In genomic region chr1:52529933-52530332, GRCm38 (mm10) we compare ENCODE assay signal across 26 mouse cellular contexts. TPM values are rescaled to one million over a fixed set of nuclear protein-coding genes. Genes with fewer than 3 reads are reported as not detected.
DNase-seq lines count a peak whose midpoint lies in the region; ATAC-seq and TF ChIP-seq lines count a peak whose summit lies in the region.
"Had no signal": no experiment of that assay in that cellular context is flagged by ENCODE, and none has a peak within 500 bp of the region (broad histone marks: within the 10 kb centered on the region; RNA-seq: fewer than 3 reads in every experiment).

No protein-coding gene starts in this region.

- no peak for TF ChIP-seq POLR2A in CH12.LX (IDR thresholded peaks at IDR 0.05; ENCODE audit: low read depth, low read length)
- no peak for TF ChIP-seq POLR2A in MEL (IDR thresholded peaks at IDR 0.05; ENCODE audit: control insufficient read depth in 1 of 2, insufficient read depth in 1 of 2, low read depth in 1 of 2, low read length in 2 of 2, poor library complexity in 1 of 2)
- TF ChIP-seq POLR2A in cerebellum, adult 2 months (IDR thresholded peaks at IDR 0.05; ENCODE audit: borderline replicate concordance, insufficient read depth, low read length) = no peak

- ATAC-seq in megakaryocyte-erythroid progenitor cell, adult 5-6 weeks (replicated peaks; ENCODE audit: low FRiP score, low TSS enrichment, poor library complexity, severe bottlenecking) = peak; percentile 55; the same call in 1 of the 2 replicates
- no peak for ATAC-seq in midbrain, embryonic 13.5 days
- ATAC-seq: CD4-positive, CD25-positive, alpha-beta regulatory T cell, adult 4 months; forebrain, embryonic 15.5 days; intestine, postnatal 0 days had no signal

- in situ Hi-C loops in CH12.LX (cut with MboI; ENCODE audit: low pct_ligation_motif_present, low pct_unique_long_range_greater_than_20kb, low sequenced_read_pairs) = no loop called here

- dilution Hi-C loops in CH12.LX (cut with MboI; ENCODE audit: extremely low pct_ligation_motif_present, extremely low pct_unique_long_range_greater_than_20kb, low sequenced_read_pairs) = no loop called here

- H3K27ac ChIP-seq in CH12.LX (ENCODE audit: insufficient read depth, low read depth) (no peak overlapping the region), MEL (ENCODE audit: control insufficient read depth, low read depth, low read length) (no peak overlapping the region)
- no peak overlapping the region for H3K27ac ChIP-seq in cerebellum, adult 2 months (ENCODE audit: insufficient read depth, low read length)
- no peak overlapping the region for H3K27ac ChIP-seq in midbrain, embryonic 13.5 days
- H3K27ac ChIP-seq: embryonic facial prominence, embryonic 10.5 days; embryonic facial prominence, embryonic 13.5 days; forebrain, embryonic 12.5 days; forebrain, embryonic 15.5 days; heart, adult 2 months; heart, embryonic 10.5 days; heart, embryonic 13.5 days; hindbrain, embryonic 14.5 days had no signal

- TF ChIP-seq RAD21 in CH12.LX (IDR thresholded peaks at IDR 0.05; ENCODE audit: low read depth, low read length) (no peak), MEL (IDR thresholded peaks at IDR 0.05; ENCODE audit: low read depth, low read length) (no peak)

- TF ChIP-seq CTCF in CH12.LX (conservative IDR thresholded peaks at IDR 0.05 in 1 of 2, IDR thresholded peaks at IDR 0.05 in 1 of 2; ENCODE audit: low read depth in 2 of 2, low read length in 2 of 2) (no peak), MEL (IDR thresholded peaks at IDR 0.05 in 2 of 3, conservative IDR thresholded peaks at IDR 0.05 in 1 of 3; ENCODE audit: control insufficient read depth in 1 of 3, insufficient read depth in 1 of 3, low read depth in 2 of 3, low read length in 3 of 3, poor library complexity in 1 of 3, severe bottlenecking in 1 of 3) (no peak)
- no peak for TF ChIP-seq CTCF in cerebellum, adult 2 months (IDR thresholded peaks at IDR 0.05; ENCODE audit: borderline replicate concordance, insufficient read depth, low read depth, low read length)

- no peaks in the 10 kb centered on the region for H3K4me1 ChIP-seq in CH12.LX (ENCODE audit: control insufficient read depth in 1 of 2, insufficient read depth in 2 of 2)
- H3K4me1 ChIP-seq in MEL (ENCODE audit: control insufficient read depth in 1 of 2, insufficient read depth in 2 of 2, low read length in 2 of 2) = no peaks in the 10 kb centered on the region; a peak in 1 of 4 replicates
- H3K4me1 ChIP-seq in cerebellum, adult 2 months (ENCODE audit: control insufficient read depth, insufficient read depth, low read length) = no peaks in the 10 kb centered on the region
- H3K4me1 ChIP-seq in midbrain, embryonic 13.5 days (replicated peaks) = no peaks in the 10 kb centered on the region
- H3K4me1 ChIP-seq: embryonic facial prominence, embryonic 10.5 days; embryonic facial prominence, embryonic 13.5 days; forebrain, embryonic 12.5 days; heart, embryonic 10.5 days had no signal

- H3K9ac ChIP-seq in CH12.LX (ENCODE audit: insufficient read depth, low read depth) (no peak overlapping the region), MEL (ENCODE audit: control insufficient read depth, low read depth, low read length, poor library complexity, severe bottlenecking) (no peak overlapping the region)
- no peak overlapping the region for H3K9ac ChIP-seq in midbrain, embryonic 13.5 days (replicated peaks)
- H3K9ac ChIP-seq: embryonic facial prominence, embryonic 13.5 days; forebrain, embryonic 12.5 days; forebrain, embryonic 15.5 days; heart, embryonic 13.5 days; hindbrain, embryonic 14.5 days had no signal

- no peak overlapping the region for H3K4me2 ChIP-seq in CH12.LX (ENCODE audit: insufficient read depth, low read depth, poor library complexity, severe bottlenecking)
- no peak overlapping the region for H3K4me2 ChIP-seq in midbrain, embryonic 13.5 days (replicated peaks)
- H3K4me2 ChIP-seq: embryonic facial prominence, embryonic 13.5 days; forebrain, embryonic 12.5 days; forebrain, embryonic 15.5 days; heart, embryonic 13.5 days; hindbrain, embryonic 14.5 days had no signal

- no peaks in the 10 kb centered on the region for H3K9me3 ChIP-seq in CH12.LX (replicated peaks; ENCODE audit: low read length)
- H3K9me3 ChIP-seq in MEL (replicated peaks; ENCODE audit: insufficient read depth, low read length) = no peaks in the 10 kb centered on the region
- H3K9me3 ChIP-seq in midbrain, embryonic 13.5 days = no peaks in the 10 kb centered on the region
- H3K9me3 ChIP-seq: embryonic facial prominence, embryonic 10.5 days; embryonic facial prominence, embryonic 13.5 days; forebrain, embryonic 12.5 days; forebrain, embryonic 15.5 days; heart, embryonic 10.5 days; heart, embryonic 13.5 days had no signal

- H3K79me2 ChIP-seq in CH12.LX (replicated peaks; ENCODE audit: control insufficient read depth, extremely low read depth, insufficient read depth, poor library complexity, severe bottlenecking) (no peaks in the 10 kb centered on the region), MEL (ENCODE audit: control insufficient read depth, insufficient read depth, low read length, poor library complexity) (no peaks in the 10 kb centered on the region)

- TF ChIP-seq EP300 in CH12.LX (IDR thresholded peaks at IDR 0.05; ENCODE audit: low read length) = no peak
- no peak for TF ChIP-seq EP300 in MEL (IDR thresholded peaks at IDR 0.05; ENCODE audit: low read depth in 1 of 2, low read length in 2 of 2)

- no peak overlapping the region for H3K4me3 ChIP-seq in CH12.LX (replicated peaks in 1 of 3; ENCODE audit: low read depth in 2 of 3, low read length in 2 of 3, poor library complexity in 1 of 3)
- H3K4me3 ChIP-seq in MEL (ENCODE audit: control insufficient read depth in 1 of 2, insufficient read depth in 1 of 2, low read depth in 2 of 2, low read length in 2 of 2) = no peak overlapping the region
- H3K4me3 ChIP-seq in cerebellum, adult 2 months (replicated peaks; ENCODE audit: insufficient read depth, low read depth, low read length) = no peak overlapping the region
- no peak overlapping the region for H3K4me3 ChIP-seq in midbrain, embryonic 13.5 days (replicated peaks)
- H3K4me3 ChIP-seq: embryonic facial prominence, embryonic 10.5 days; embryonic facial prominence, embryonic 13.5 days; erythroblast, embryonic 14.5 days; forebrain, embryonic 12.5 days; forebrain, embryonic 15.5 days; heart, adult 2 months; heart, embryonic 10.5 days; heart, embryonic 13.5 days had no signal

- H3K27me3 ChIP-seq in CH12.LX (replicated peaks) = no peaks in the 10 kb centered on the region
- H3K27me3 ChIP-seq in MEL (ENCODE audit: control insufficient read depth in 1 of 2, insufficient read depth in 2 of 2, low read length in 2 of 2) = peaks cover 0 to 5% of the 10 kb centered on the region in 2 experiments; a peak in 2 of 4 replicates
- H3K27me3 ChIP-seq in cerebellum, adult 2 months (ENCODE audit: control insufficient read depth, insufficient read depth, low read length) = no peaks in the 10 kb centered on the region
- H3K27me3 ChIP-seq in midbrain, embryonic 13.5 days = no peaks in the 10 kb centered on the region
- H3K27me3 ChIP-seq: embryonic facial prominence, embryonic 13.5 days; forebrain, embryonic 12.5 days; forebrain, embryonic 15.5 days; heart, embryonic 13.5 days had no signal

- DNase-seq in CH12.LX (ENCODE audit: extremely low read depth) (peak; percentile 12), MEL (ENCODE audit: low read depth, low spot score) (peak; percentile 16)
- DNase-seq in c-Kit-positive CD71-positive TER-119-positive erythroid progenitor cells, embryonic 14.5 days (ENCODE audit: low spot score) = peak; percentile 2
- no peak for DNase-seq in kidney, postnatal 14 days
- DNase-seq in cerebellum, adult 2 months = no peak
- DNase-seq: adrenal gland, adult 2 months; adrenal gland, postnatal 14 days; cerebellum, adult 11-12 months; cerebellum, adult 9-10 months; cerebellum, postnatal 14 days; gastrocnemius, postnatal 25 days; heart, adult 2 months; heart, postnatal 14 days; heart, postnatal 4 days had no signal

- H3K36me3 ChIP-seq in CH12.LX (replicated peaks in 1 of 2; ENCODE audit: control insufficient read depth in 1 of 2, insufficient read depth in 1 of 2, low read length in 1 of 2) (no peaks in the 10 kb centered on the region), MEL (ENCODE audit: control insufficient read depth in 1 of 2, insufficient read depth in 2 of 2, low read length in 2 of 2) (no peaks in the 10 kb centered on the region)
- H3K36me3 ChIP-seq in midbrain, embryonic 13.5 days = no peaks in the 10 kb centered on the region
- H3K36me3 ChIP-seq: embryonic facial prominence, embryonic 10.5 days; embryonic facial prominence, embryonic 13.5 days; forebrain, embryonic 12.5 days; forebrain, embryonic 15.5 days; heart, embryonic 10.5 days; heart, embryonic 13.5 days had no signal

TF ChIP-seq in CH12.LX, 34 proteins besides CTCF, POLR2A, EP300 and RAD21 (continues in another document):
- TF ChIP-seq ZKSCAN1 (IDR thresholded peaks at IDR 0.05; ENCODE audit: borderline replicate concordance, low read depth, low read length) (no peak), MAZ (IDR thresholded peaks at IDR 0.05; ENCODE audit: low read depth, low read length) (no peak), GABPA (IDR thresholded peaks at IDR 0.05; ENCODE audit: insufficient replicate concordance, low read depth, low read length) (no peak), E2F4 (IDR thresholded peaks at IDR 0.05; ENCODE audit: insufficient replicate concordance, low read depth, low read length) (no peak), PAX5 (IDR thresholded peaks at IDR 0.05; ENCODE audit: low read length) (no peak), IRF4 (IDR thresholded peaks at IDR 0.05; ENCODE audit: low read depth, low read length) (no peak)

TF ChIP-seq in MEL, 35 proteins besides CTCF, POLR2A, EP300 and RAD21 (continues in another document):
- TF ChIP-seq E2F4 (IDR thresholded peaks at IDR 0.05; ENCODE audit: borderline replicate concordance, low read depth, low read length) (no peak), SIN3A (IDR thresholded peaks at IDR 0.05; ENCODE audit: low read length) (no peak), MEF2A (IDR thresholded peaks at IDR 0.05; ENCODE audit: extremely low read depth, insufficient replicate concordance, low read depth, low read length, poor library complexity, severe bottlenecking) (no peak), USF2 (IDR thresholded peaks at IDR 0.05; ENCODE audit: borderline replicate concordance in 1 of 2, insufficient read depth in 1 of 2, low read depth in 1 of 2, low read length in 2 of 2) (no peak), MXI1 (IDR thresholded peaks at IDR 0.05; ENCODE audit: low read depth, low read length) (no peak)

RNA-seq across cellular contexts. Expression of gene Nab1, which starts 29.5 kb away (rescaled TPM):
- total RNA-seq in CH12.LX (2012; rRNA removed) (13.8 and 16.7 TPM in 2 replicates), CH12.LX (2014; rRNA removed) (18.7 and 20.1 TPM in 2 replicates), MEL (2012; rRNA removed) (26.7 and 29.8 TPM in 2 replicates)
- polyA plus RNA-seq in CH12.LX (2012; ENCODE audit: insufficient read length, low read depth) (18.9 and 19.0 TPM in 2 replicates), MEL (2012; ENCODE audit: insufficient read depth in 1 of 2, insufficient read length in 2 of 2, low read depth in 1 of 2, low replicate concordance in 2 of 2, missing spikeins in 1 of 2) (10 to 100 TPM in 1 of 2 experiments, not detected in 1; 40.3 TPM)
- total RNA-seq in megakaryocyte-erythroid progenitor cell, adult 5-6 weeks (2014; fragmentation: Nextera tagmentation) = 11.5 and 12.1 TPM in 2 replicates
- total RNA-seq in megakaryocyte-erythroid progenitor cell, adult 5-6 weeks (2017) = 22.5 and 29.8 TPM in 2 replicates
- polyA plus RNA-seq in cerebellum, adult 2 months (2012; rRNA removed) = 23.4 and 25.1 TPM in 2 replicates
- 3.9 and 4.5 TPM in 2 replicates for polyA plus RNA-seq in midbrain, embryonic 13.5 days (2015; fragmentation: Nextera tagmentation; extraction: Ambion mirVana)

Comparison
In these comparisons a context has a peak if more than half of its experiments do, and no peak if none do; other contexts are left out.
1. DNase-seq: peak in CH12.LX (single experiment), MEL (single experiment) and c-Kit-positive CD71-positive TER-119-positive erythroid progenitor cells, embryonic 14.5 days (single experiment); none in kidney, postnatal 14 days (single experiment) and cerebellum, adult 2 months (0 of 2).